Mouse (Mus musculus): Measurements from ENCODE around the gene Foxe3.

Gene Foxe3

GRCm38 (mm10) chr4:114917091-114917490 is 8.7 kb downstream of the Foxe3 start:
- no peak for DNase-seq (ENCODE audit: low read depth, low spot score)

GRCm38 (mm10) chr4:114916056-114916455 is 9.8 kb downstream of the Foxe3 start:
- DNase-seq (ENCODE audit: low read depth, low spot score) = no peak

- DNase-seq (ENCODE audit: low read depth, low spot score) = no peak
Measured at GRCm38 (mm10) chr4:114913594-114913962, 12.2 kb downstream of the Foxe3 start.

GRCm38 (mm10) chr4:114912705-114913593 is 12.9 kb downstream of the Foxe3 start:
- DNase-seq (ENCODE audit: low read depth, low spot score) = no peak

DNA sequence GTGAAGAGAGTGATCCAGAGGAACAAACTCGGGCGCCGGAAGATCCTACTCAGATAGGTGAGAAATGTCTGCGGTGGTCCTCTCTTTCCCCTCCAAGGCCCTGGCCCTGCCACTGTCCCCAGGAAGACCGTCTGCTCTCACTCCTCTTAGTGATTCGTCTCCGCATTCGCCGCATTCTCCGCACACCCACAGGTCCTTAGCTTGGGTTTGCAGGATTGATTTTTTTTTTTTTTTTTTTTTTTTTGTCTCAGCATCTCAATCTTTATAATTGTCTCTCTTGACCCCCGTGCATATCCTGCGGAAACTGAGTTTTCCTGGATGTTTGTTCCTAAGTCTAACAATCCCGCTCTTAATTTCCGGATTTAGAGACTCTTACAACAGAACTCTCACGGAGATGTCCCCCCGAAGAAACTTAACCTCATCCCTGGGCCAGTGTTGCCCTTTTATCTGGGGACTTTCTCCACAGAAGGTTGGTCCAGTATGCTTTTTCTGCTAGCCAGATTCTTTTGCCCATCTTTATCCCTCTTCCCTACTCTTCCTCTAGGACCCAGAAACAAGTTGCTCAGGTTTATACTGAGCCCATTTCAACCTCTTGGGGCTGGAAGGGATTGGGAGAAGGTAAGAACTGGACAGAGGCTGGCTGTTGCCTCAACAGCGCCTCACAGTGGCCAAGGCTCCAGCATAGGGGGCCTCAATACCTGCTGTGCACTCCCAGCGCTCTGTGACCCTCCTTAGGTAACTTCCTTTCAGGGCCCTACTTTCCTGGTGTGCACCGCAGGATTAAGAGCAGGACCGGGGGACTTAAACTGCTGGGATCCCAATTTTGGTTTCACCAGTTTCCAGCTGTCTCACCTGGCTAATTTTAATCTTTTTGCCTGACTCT is 16.0 kb downstream of the Foxe3 start:
- DNase-seq (ENCODE audit: low read depth, low spot score) = no peak

DNA sequence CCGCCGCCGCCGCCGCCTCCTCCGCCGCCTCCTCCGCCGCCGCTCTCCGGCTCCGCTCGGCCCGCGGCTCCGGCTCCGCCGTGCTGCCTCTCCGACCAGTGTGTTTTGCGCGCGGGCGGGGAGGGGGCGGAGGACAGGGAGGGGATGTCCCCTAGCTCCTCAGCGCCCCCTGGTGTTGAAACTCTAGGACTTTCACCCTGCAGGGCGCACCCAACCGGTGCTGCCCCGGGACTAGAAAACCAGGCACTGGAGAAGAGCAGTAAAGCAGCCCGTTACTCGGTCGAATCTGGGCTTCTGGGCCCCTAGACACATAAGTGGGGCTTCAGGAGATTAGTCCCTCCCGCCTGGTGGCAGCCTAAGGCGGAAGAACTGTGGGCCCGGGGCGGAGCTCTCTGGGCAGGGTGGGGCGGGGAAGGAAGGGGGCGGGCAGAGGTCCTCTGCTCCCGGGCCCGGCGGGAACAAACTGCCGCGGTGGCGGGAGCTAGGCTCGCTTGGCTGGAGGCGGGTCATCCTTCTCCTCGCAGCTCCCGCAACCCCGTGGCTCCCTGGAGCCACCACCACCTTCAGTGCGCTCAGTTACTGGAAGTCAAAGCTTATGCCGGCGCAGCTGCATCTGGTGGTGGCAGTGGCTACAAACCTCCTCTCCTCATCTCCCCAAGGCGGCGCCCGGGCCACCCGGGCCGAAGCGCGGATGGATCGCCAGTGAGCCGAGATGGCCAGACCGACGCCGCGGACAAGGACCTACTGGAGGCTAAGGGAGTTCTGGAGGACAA is 16.8 kb downstream of the Foxe3 start, which contains the start of gene Foxd2:
Gene Foxd2 (minus strand): TSS at position 45 of the 773 bp plus-strand sequence.
- DNase-seq (ENCODE audit: low read depth, low spot score) = peak; percentile 49

DNA sequence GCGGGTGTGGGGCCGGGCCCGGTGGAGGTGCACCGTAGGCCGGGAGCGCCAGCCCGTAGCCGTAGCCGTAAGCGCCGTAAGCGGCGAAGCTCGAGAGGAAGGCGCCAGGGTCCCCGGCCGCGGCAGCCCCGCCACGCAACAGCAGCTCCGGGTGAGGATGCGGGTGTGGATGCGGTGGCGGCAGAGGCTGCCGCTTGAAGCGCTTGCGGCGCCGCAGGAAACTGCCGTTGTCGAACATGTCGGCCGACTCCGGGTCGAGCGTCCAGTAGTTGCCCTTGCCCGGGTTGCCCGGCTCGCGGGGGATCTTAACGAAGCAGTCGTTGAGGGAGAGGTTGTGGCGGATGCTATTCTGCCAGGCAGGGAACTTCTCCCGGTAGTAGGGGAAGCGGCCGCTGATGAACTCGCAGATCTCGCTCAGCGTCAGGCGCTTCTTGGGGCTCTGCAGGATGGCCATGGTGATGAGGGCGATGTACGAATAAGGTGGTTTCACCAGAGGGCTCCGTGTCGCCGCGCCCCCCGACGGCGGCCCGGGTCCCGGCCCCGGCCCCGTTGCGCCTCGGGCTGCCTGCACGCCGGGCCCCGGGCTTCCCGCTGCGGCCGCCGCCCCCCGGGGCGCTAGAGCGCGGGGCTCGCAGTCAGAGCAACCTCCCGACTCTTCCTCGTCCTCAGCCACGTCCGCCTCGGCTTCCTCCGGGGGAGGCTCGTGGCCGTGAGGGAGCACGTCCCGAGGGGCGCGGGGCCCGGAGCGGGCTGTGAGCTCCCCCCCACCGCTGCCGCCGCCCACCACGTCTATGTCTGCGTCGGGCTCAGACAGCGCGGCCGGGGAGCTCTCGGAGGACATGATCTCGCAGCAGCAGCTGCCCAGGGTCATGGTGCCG is 17.6 kb downstream of the Foxe3 start:
- DNase-seq (ENCODE audit: low read depth, low spot score) = no peak

DNA sequence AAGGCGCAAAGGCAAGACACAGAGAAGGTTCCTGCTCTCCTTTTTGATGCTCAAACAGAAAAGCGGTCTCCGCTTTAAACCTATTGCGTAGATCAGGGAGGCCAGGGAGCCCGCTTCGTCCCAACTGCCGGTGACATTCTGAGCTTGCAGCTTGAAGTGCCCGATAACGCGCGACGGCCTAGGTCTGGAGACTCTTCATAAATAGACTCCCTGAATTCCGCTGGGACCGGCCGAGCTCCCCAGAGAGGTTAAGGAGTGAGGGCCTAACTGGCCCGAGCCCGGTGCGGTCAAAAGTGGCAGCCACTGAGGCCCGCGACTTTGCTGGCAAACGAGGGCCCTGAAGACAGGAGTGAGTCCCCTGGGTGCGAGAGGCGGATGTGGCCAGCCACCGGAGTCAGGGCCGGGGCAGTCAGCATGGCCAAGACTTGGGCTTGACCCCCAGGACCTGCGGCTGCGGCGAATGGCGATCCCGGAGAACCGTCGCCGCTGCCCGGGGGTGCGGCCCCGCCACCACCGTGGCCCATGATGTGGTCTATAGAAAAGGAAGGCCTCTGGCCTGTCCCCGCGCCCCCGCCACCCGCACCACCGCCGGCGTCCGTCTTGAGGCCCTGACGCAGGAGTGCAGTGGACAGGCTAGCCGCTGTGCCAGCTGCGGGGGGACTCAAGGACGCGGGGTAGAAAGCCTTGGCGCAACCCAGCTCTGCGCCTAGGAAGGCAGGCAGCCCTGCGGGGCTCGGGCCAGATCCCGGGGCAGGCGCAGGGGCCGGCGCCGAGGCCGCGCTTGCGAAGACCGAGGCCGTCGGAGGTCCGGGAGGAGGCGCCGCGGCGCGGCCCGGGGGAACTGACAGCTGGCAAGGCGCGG is 18.5 kb downstream of the Foxe3 start:
- no peak for DNase-seq (ENCODE audit: low read depth, low spot score)

DNA sequence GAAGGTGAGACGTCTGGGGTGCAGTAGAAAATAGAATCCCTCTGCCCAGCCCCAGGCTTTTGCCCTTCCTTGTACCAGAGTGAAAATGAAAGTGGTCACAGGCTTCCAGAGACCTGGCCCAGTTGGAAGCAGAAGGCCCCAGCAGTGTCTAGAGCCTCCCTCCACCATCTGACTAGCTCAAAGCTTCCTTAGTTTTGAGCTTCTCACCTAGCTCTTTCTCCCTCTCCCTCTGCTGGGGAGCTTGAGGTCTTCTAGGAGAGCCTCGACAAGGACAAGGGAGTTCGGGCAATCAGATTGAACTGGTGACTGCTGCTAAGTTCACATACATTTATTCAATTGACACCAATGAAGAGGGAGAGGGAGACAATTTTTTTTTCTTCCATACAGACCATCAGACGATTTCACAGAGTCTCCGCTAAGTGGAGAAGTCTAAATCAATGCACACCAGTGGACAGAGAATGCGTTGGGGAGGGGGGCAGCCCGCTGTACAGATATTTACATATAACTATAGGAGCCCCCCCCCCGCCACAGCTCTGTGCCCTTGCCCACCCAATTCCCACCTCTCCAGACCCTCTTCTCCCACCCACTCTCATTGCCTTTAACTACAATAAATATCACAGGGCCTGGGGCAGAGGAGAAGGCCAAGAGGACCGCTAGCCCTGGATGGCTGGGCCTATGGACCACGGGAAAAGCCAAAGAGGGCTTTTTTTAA is 19.7 kb downstream of the Foxe3 start:
- no peak for DNase-seq (ENCODE audit: low read depth, low spot score)

DNA sequence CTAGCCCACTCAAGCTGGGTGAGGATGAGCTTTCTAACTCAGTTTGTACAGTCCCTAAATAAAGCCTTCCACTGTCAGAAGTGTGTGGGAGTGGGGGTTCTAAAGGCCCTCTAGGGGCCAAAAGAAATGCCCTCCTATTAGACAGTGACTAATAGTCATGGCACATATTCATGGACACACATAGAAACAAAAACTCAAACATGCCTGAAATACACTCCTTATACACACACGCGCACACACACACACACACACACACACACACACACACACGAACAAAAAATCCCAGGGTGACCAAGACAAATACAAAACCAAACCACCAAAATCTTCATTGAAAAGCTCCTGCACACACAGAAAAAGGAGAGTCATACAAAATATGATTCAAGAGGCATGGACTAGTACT is 20.3 kb downstream of the Foxe3 start:
- no peak for DNase-seq (ENCODE audit: low read depth, low spot score)

- DNase-seq (ENCODE audit: low read depth, low spot score) = no peak
Measured at GRCm38 (mm10) chr4:114903422-114903782, 22.4 kb downstream of the Foxe3 start.

DNA sequence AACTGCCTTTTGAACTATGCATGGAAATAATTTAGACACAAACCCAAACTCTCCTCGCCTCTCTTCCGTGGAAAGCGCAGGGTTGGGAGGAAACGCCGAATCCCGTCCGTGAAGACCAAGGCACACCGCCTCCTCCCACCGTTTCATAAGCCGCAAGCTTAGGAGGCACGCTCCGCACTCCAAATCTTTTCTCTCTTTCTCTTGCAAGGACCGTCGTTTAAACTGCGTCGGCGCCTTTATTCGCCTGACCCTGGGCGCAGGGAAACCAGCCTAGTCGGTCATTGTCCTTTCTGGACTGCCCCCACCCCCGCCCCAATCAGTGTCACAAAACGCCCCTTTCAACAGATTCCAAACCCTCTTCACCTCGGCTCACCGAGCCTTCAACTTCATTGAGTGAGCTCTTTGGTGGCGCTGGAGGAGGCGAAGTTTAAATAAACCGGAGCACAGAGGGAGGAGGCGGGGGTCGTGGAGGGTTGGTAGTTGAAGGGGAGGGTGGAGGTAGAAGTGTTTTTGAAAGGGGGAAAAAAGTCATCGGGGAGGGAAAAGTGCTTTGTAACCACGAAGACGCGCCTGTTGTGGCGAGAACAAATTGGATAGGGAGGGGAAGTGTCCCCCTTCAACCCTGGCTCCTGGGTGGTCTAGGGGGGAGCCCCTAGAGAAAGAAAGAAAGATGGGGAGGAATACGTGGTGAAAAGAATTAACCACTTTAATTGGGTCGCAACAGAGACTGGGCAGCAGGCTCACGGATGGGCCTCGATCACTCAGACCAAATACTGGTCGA is 23.0 kb downstream of the Foxe3 start:
- DNase-seq (ENCODE audit: low read depth, low spot score) = no peak

- no peak for DNase-seq (ENCODE audit: low read depth, low spot score)
Measured at GRCm38 (mm10) chr4:114901643-114902351, 24.0 kb downstream of the Foxe3 start.

- no peak for DNase-seq (ENCODE audit: low read depth, low spot score)
Measured at GRCm38 (mm10) chr4:114900866-114901642, 24.8 kb downstream of the Foxe3 start.

DNA sequence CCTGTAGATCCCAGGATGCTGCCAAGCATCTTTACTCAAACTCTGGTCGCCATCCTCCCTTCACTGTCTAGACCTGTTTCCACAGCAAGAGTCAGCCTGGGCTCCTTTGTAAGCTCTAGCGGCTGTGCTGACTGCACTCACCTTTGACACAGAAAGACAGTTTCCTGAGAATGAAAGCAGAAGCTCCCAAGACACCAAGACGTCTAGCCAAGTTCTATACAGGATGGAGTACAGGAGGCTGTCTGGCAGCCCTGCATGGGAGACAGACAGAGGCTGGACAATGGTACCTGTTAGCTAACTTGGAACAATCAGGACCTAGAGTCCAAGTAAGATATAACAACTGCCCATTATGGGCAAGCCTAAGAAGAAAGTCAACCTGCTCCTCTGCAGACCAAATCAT is 25.9 kb downstream of the Foxe3 start:
- DNase-seq (ENCODE audit: low read depth, low spot score) = no peak

DNA sequence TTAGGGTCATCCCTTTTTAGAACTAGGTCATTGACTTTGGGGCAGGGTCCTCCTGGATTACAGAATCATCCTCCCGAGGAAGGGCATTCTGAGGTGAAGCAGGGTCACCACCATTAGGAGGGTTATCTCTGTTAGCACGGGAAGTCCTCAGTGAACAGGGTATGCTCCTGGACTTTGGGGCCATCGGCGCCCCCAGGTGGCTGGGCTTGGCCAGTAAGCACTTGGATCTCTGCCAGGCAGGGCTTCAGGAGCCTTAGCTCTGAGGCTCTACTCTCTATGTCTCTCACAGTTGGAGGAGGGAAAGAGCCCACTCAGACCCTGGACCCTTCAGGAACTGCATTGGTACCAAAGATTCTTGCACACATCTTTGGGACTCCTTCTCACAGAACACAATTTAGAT is 28.0 kb downstream of the Foxe3 start:
- DNase-seq (ENCODE audit: low read depth, low spot score) = no peak

DNA sequence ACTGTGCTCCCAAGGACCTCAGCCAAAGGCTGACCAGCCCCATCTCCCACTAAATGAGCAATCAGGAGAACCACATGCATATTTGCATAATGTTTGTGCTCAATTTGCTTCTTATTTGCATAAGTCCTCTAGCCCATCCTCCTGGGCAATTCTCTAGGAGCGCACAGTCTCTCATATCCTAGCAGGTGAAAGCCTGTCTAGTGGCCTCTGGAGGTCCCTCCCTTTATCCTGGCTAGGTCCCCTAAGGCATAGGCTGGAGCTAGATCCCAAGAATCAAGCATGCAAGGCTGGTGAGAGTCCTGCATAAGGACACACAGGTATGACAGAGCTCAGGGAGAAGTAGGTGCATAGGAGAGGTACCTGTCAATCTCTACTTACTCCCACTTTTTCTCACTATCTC is 43.6 kb downstream of the Foxe3 start:
- DNase-seq (ENCODE audit: low read depth, low spot score) = no peak

Data from retina, adult 2 months (tissue).